Mouse (Mus musculus) skeletal muscle tissue, adult 2 months (tissue): Measurements from ENCODE around the gene Rgl1.

Experiments used
- DNase-seq: peaks from one replicate; pipeline ENCODE4 v3.0.0-alpha.2; 2012; ENCODE audit warnings: low read depth, low spot score

Rgl1 gene

GRCm38 (mm10) chr1:152766032-152766772 lies at the start of gene Rgl1, which contains the start of gene Arpc5:
TSS of gene Rgl1 (minus strand) at chr1:152766351.
TSS of gene Arpc5 (plus strand) at chr1:152766542.
- DNase-seq, result peak; percentile 98

- DNase-seq, result peak; percentile 40
Observed at GRCm38 (mm10) chr1:152815265-152815701, 49.1 kb upstream of the Rgl1 start.

GRCm38 (mm10) chr1:152810533-152811439 lies 44.6 kb upstream of the Rgl1 start:
- DNase-seq, result no peak

- DNase-seq, result no peak
Observed at GRCm38 (mm10) chr1:152809541-152810252, 43.5 kb upstream of the Rgl1 start.

GRCm38 (mm10) chr1:152808392-152808680 lies 42.2 kb upstream of the Rgl1 start:
- no peak for DNase-seq

- DNase-seq, result peak; percentile 30
Observed at GRCm38 (mm10) chr1:152807619-152808391, 41.7 kb upstream of the Rgl1 start.

- DNase-seq, result no peak
Observed at GRCm38 (mm10) chr1:152804907-152805306, 38.8 kb upstream of the Rgl1 start.

GRCm38 (mm10) chr1:152800633-152801176 lies 34.6 kb upstream of the Rgl1 start:
- DNase-seq, result no peak

- DNase-seq, result no peak
Observed at GRCm38 (mm10) chr1:152799897-152800296, 33.7 kb upstream of the Rgl1 start, which contains the start of gene Ncf2. TSS of gene Ncf2 (plus strand) at chr1:152800194.

- peak; percentile 56 for DNase-seq
Observed at GRCm38 (mm10) chr1:152798125-152798524, 32.0 kb upstream of the Rgl1 start.

GRCm38 (mm10) chr1:152796683-152797263 lies 30.6 kb upstream of the Rgl1 start:
- no peak for DNase-seq

- DNase-seq, result no peak
Observed at GRCm38 (mm10) chr1:152795688-152796255, 29.6 kb upstream of the Rgl1 start.

- no peak for DNase-seq
Observed at GRCm38 (mm10) chr1:152793495-152794130, 27.5 kb upstream of the Rgl1 start.

- DNase-seq, result no peak
Observed at GRCm38 (mm10) chr1:152792736-152793494, 26.8 kb upstream of the Rgl1 start.

GRCm38 (mm10) chr1:152791269-152791668 lies 25.1 kb upstream of the Rgl1 start:
- no peak for DNase-seq

GRCm38 (mm10) chr1:152790821-152791220 lies 24.7 kb upstream of the Rgl1 start:
- no peak for DNase-seq

- DNase-seq, result no peak
Observed at GRCm38 (mm10) chr1:152790254-152790653, 24.1 kb upstream of the Rgl1 start.

- no peak for DNase-seq
Observed at GRCm38 (mm10) chr1:152788121-152788660, 22.0 kb upstream of the Rgl1 start.

GRCm38 (mm10) chr1:152786953-152787352 lies 20.8 kb upstream of the Rgl1 start:
- DNase-seq, result no peak
